In the genomic region with DNA sequence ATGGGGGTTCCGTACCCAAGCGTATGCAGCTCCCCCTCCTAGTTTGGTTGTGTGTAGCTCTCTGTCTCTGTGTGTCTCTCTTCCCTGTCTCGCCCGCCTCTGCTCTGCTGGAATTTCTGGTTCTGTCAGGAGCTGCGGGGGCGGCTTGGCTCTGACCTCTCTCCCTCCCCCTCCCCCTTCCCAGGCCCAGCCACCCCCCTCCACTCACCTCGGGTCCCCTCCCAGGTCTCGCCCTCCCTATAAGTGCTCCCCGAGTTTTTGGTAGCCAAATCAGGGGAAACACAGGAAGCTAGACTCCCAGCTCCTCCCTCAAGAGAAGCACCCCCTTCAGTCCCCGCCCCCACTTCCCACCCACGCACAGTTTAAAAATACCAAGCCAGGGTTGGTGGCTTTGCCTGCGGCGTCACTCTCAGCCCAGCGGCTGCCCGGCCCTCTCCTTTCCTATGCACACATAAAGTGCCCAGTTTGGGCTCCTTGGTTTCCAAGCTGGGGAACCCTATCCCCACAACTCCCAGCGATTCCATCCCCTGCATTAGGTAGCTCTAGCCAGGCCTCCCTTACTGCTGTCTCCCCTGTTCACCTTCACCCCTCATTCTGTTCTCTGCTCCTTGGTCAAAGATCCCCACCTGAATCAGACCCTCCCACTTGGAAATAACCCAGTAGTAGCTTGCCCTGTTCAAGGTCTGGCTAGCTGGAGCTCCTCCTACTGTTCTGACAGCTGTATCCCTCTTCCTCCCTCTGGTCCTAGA, we compare ENCODE assay signal across 8 mouse cellular contexts. TPM values are rescaled to one million over a fixed set of nuclear protein-coding genes. Genes with fewer than 3 reads are reported as not detected.
DNase-seq lines count a peak whose midpoint lies in the region; ATAC-seq lines count a peak whose summit lies in the region.

No protein-coding gene starts in this region.

- no peak for ATAC-seq in embryonic facial prominence, embryonic 15.5 days (ENCODE audit: insufficient number of reproducible peaks, low FRiP score, low TSS enrichment, low read depth)

- intact Hi-C loops in heart, postnatal 14 days (cut with DNase I) = loop anchor here (2.0 kb wide), 1 partner anchor 15 kb away; no protein-coding TSS in a partner anchor

- H3K4me3 ChIP-seq in embryonic facial prominence, embryonic 15.5 days (replicated peaks) = peak overlapping the region; percentile 81
- H3K4me3 ChIP-seq in macrophage (ENCODE audit: inconsistent target) = no peak overlapping the region

- H3K9me3 ChIP-seq in embryonic facial prominence, embryonic 15.5 days (replicated peaks) = no peaks in the 10 kb centered on the region

- peak overlapping the region; percentile 80 for H3K4me2 ChIP-seq in embryonic facial prominence, embryonic 15.5 days (replicated peaks)

- H3K36me3 ChIP-seq in embryonic facial prominence, embryonic 15.5 days = peaks cover 55% of the 10 kb centered on the region
- peaks cover 45% of the 10 kb centered on the region for H3K36me3 ChIP-seq in macrophage (ENCODE audit: inconsistent target)

- peak overlapping the region; percentile 31; the same call in 1 of the 2 replicates for H3K9ac ChIP-seq in embryonic facial prominence, embryonic 15.5 days

- H3K4me1 ChIP-seq in embryonic facial prominence, embryonic 15.5 days = peaks cover 60% of the 10 kb centered on the region

- H3K27ac ChIP-seq in embryonic facial prominence, embryonic 15.5 days (replicated peaks) = peak overlapping the region; percentile 99
- peak overlapping the region; percentile 65 for H3K27ac ChIP-seq in macrophage

- peak; percentile 62 for DNase-seq in embryo, embryonic 10.5 days (ENCODE audit: low spot score)
- DNase-seq in embryo, embryonic 10 days (ENCODE audit: low spot score) = no peak
- DNase-seq in adrenal gland, adult 8-10 months = peak; percentile 67
- peak; percentile 64 to 69 for DNase-seq in heart, postnatal 14 days
- DNase-seq in kidney, postnatal 36 days = peak; percentile 83 to 89
- peak; percentile 76 to 78 for DNase-seq in right cerebral cortex, postnatal 10 days (ENCODE audit: low spot score in 2 of 2)

- H3K27me3 ChIP-seq in embryonic facial prominence, embryonic 15.5 days = no peaks in the 10 kb centered on the region

- peaks cover 36% of the 10 kb centered on the region for H3K79me2 ChIP-seq in macrophage (ENCODE audit: inconsistent target)

- WGBS in embryonic facial prominence, embryonic 15.5 days = 10% methylated on average over 16 of the region's 16 CpGs
- WGBS in macrophage (ENCODE audit: missing documents) = 23% methylated on average over 14 of the region's 16 CpGs

RNA-seq across cellular contexts. Expression of a gene that starts 4.6 kb away (rescaled TPM):
- 10 to 100 TPM in 2 of 4 experiments, 1 to 10 TPM in 2; 6.3 to 10.6 (median 9.6) TPM for total RNA-seq in adrenal gland, adult 8-10 months (2022)
- 10.1 and 11.3 TPM in 2 replicates for polyA plus RNA-seq in embryonic facial prominence, embryonic 15.5 days (2015; fragmentation: Nextera tagmentation; extraction: Ambion mirVana)
- total RNA-seq in heart, postnatal 14 days (2021) = 1 to 10 TPM; 4.2 to 4.7 TPM
- 10 to 100 TPM in 12 of 26 experiments, 1 to 10 TPM in 14; 2.5 to 24.2 (median 10.0) TPM for total RNA-seq in macrophage (2018; cell fraction: chromatin; rRNA removed)
- total RNA-seq in macrophage (2018; cell fraction: cytosol; rRNA removed) = 1 to 10 TPM; 2.9 to 6.7 (median 4.8) TPM
- 10 to 100 TPM in 21 of 26 experiments, 1 to 10 TPM in 5; 7.8 to 28.3 (median 15.6) TPM for total RNA-seq in macrophage (2018; cell fraction: nucleus; rRNA removed)
- polyA plus RNA-seq in macrophage (2018) = 2.7 to 5.4 TPM (median 4.6 TPM) in 3 replicates

RNA-seq across cellular contexts. Expression of a gene that starts 6.3 kb away (rescaled TPM):
- total RNA-seq in adrenal gland, adult 8-10 months (2022) = 10 to 100 TPM; 20.0 to 33.6 (median 26.8) TPM
- polyA plus RNA-seq in embryonic facial prominence, embryonic 15.5 days (2015; fragmentation: Nextera tagmentation; extraction: Ambion mirVana) = 30.8 and 33.2 TPM in 2 replicates
- 1 to 10 TPM; 8.0 TPM for total RNA-seq in heart, postnatal 14 days (2021)
- 10 to 100 TPM in 25 of 26 experiments, 1 to 10 TPM in 1; 7.8 to 78.4 (median 39.8) TPM for total RNA-seq in macrophage (2018; cell fraction: chromatin; rRNA removed)
- total RNA-seq in macrophage (2018; cell fraction: cytosol; rRNA removed) = 10 to 100 TPM in 25 of 26 experiments, 1 to 10 TPM in 1; 7.3 to 47.6 (median 21.3) TPM
- total RNA-seq in macrophage (2018; cell fraction: nucleus; rRNA removed) = 10 to 100 TPM; 20.0 to 60.7 (median 31.8) TPM
- 28.7 to 37.7 TPM (median 31.1 TPM) in 3 replicates for polyA plus RNA-seq in macrophage (2018)

RNA-seq across cellular contexts. Expression of a gene that starts 19.3 kb away (rescaled TPM):
- total RNA-seq in adrenal gland, adult 8-10 months (2022) = 100 to 1,000 TPM in 3 of 4 experiments, 10 to 100 TPM in 1; 96.7 to 113 (median 107) TPM
- polyA plus RNA-seq in embryonic facial prominence, embryonic 15.5 days (2015; fragmentation: Nextera tagmentation; extraction: Ambion mirVana) = 35.3 and 36.2 TPM in 2 replicates
- total RNA-seq in heart, postnatal 14 days (2021) = 10 to 100 TPM; 46.9 to 49.9 TPM
- 100 to 1,000 TPM; 187 to 439 (median 329) TPM for total RNA-seq in macrophage (2018; cell fraction: chromatin; rRNA removed)
- total RNA-seq in macrophage (2018; cell fraction: cytosol; rRNA removed) = 100 to 1,000 TPM; 105 to 151 (median 131) TPM
- total RNA-seq in macrophage (2018; cell fraction: nucleus; rRNA removed) = 100 to 1,000 TPM; 141 to 357 (median 222) TPM
- polyA plus RNA-seq in macrophage (2018) = 122 to 141 TPM (median 128 TPM) in 3 replicates

RNA-seq across cellular contexts. Expression of a gene that starts 41.1 kb away (rescaled TPM):
- 100 to 1,000 TPM; 212 to 271 (median 242) TPM for total RNA-seq in adrenal gland, adult 8-10 months (2022)
- 161 and 163 TPM in 2 replicates for polyA plus RNA-seq in embryonic facial prominence, embryonic 15.5 days (2015; fragmentation: Nextera tagmentation; extraction: Ambion mirVana)
- total RNA-seq in heart, postnatal 14 days (2021) = 100 to 1,000 TPM in 1 of 2 experiments, 10 to 100 TPM in 1; 85.0 to 105 TPM
- total RNA-seq in macrophage (2018; cell fraction: chromatin; rRNA removed) = 1,000 to 10,000 TPM in 10 of 26 experiments, 100 to 1,000 TPM in 16; 161 to 1,849 (median 957) TPM
- total RNA-seq in macrophage (2018; cell fraction: cytosol; rRNA removed) = 100 to 1,000 TPM; 187 to 924 (median 416) TPM
- 1,000 to 10,000 TPM in 20 of 26 experiments, 100 to 1,000 TPM in 6; 439 to 3,096 (median 1,237) TPM for total RNA-seq in macrophage (2018; cell fraction: nucleus; rRNA removed)
- 315 to 785 TPM (median 440 TPM) in 3 replicates for polyA plus RNA-seq in macrophage (2018)

RNA-seq across cellular contexts. Expression of a gene that starts 42.9 kb away (rescaled TPM):
- 10 to 100 TPM in 2 of 4 experiments, under 1 TPM in 2; 0.75 to 72.1 (median 30.0) TPM for total RNA-seq in adrenal gland, adult 8-10 months (2022)
- polyA plus RNA-seq in embryonic facial prominence, embryonic 15.5 days (2015; fragmentation: Nextera tagmentation; extraction: Ambion mirVana) = 0.49 and 0.57 TPM in 2 replicates
- under 1 TPM in 1 of 2 experiments, not detected in 1; 0.15 TPM for total RNA-seq in heart, postnatal 14 days (2021)
- total RNA-seq in macrophage (2018; cell fraction: chromatin; rRNA removed) = 1 to 10 TPM in 9 of 26 experiments, under 1 TPM in 15, not detected in 2; 0.17 to 2.0 (median 0.87) TPM
- total RNA-seq in macrophage (2018; cell fraction: cytosol; rRNA removed) = under 1 TPM in 4 of 26 experiments, not detected in 22; 0.03 to 0.05 (median 0.04) TPM
- 1 to 10 TPM in 2 of 26 experiments, under 1 TPM in 18, not detected in 6; 0.14 to 1.6 (median 0.40) TPM for total RNA-seq in macrophage (2018; cell fraction: nucleus; rRNA removed)
- polyA plus RNA-seq in macrophage (2018) = 0.11 TPM in 1 of 3 replicates, not detected in the others
